Mouse (Mus musculus) midbrain, postnatal 0 days (tissue): ENCODE results near the gene Atp12a. TPM values are rescaled to one million over a fixed set of nuclear protein-coding genes. Genes with fewer than 3 reads are reported as not detected.

Experiments used
- ATAC-seq: fragments of 200-750 bp; cut with Nextera tagmentation; 2 replicates; pipeline ENCODE4 v1.8.0; 2017; ENCODE audit warnings: moderate number of reproducible peaks, mild to moderate bottlenecking, moderate TSS enrichment, moderate library complexity; ENCODE audit not compliant: low FRiP score
- DNase-seq: peaks from one replicate; pipeline ENCODE4 v3.0.0-alpha.2; 2015; ENCODE audit warnings: low spot score
- H3K27ac ChIP-seq: fragments of 300-500 bp; sonication (generic); 2 replicates; pipeline ENCODE4 v1.5.1; 2014; ENCODE audit warnings: low read depth, mild to moderate bottlenecking, low read length, mixed read lengths
- H3K27me3 ChIP-seq: fragments of 300-500 bp; sonication (generic); 2 replicates; pipeline ENCODE4 v1.6.1; 2014; ENCODE audit warnings: low read length, control low read depth, mixed read lengths; ENCODE audit not compliant: insufficient read depth
- H3K36me3 ChIP-seq: fragments of 300-500 bp; sonication (generic); 2 replicates; pipeline ENCODE4 v1.6.1; 2014; ENCODE audit warnings: low read length, control low read depth, mixed read lengths; ENCODE audit not compliant: insufficient read depth
- H3K4me1 ChIP-seq: fragments of 300-500 bp; sonication (generic); 2 replicates; pipeline ENCODE4 v1.6.1; 2014; ENCODE audit warnings: mild to moderate bottlenecking, control low read depth, antibody characterized with exemption, low read length, mixed read lengths; ENCODE audit not compliant: insufficient read depth
- H3K4me2 ChIP-seq: fragments of 300-500 bp; sonication (generic); 2 replicates; pipeline ENCODE4 v1.6.1; 2014; ENCODE audit warnings: low read depth, mild to moderate bottlenecking, low read length, mixed read lengths; ENCODE audit not compliant: poor library complexity, severe bottlenecking
- H3K4me3 ChIP-seq: fragments of 300-500 bp; sonication (generic); 2 replicates; pipeline ENCODE4 v1.5.1; 2014; ENCODE audit warnings: low read depth, mild to moderate bottlenecking, low read length, moderate library complexity
- H3K9ac ChIP-seq: fragments of 300-500 bp; sonication (generic); replicated peaks from 2 replicates; pipeline ENCODE4 v1.6.1; 2014; ENCODE audit warnings: mild to moderate bottlenecking, low read length, moderate library complexity, mixed read lengths; ENCODE audit not compliant: poor library complexity, severe bottlenecking
- H3K9me3 ChIP-seq: fragments of 300-500 bp; sonication (generic); 2 replicates; pipeline ENCODE4 v1.6.1; 2016; ENCODE audit warnings: low read length, control low read depth
- CTCF ChIP-seq: IDR thresholded peaks from 2 replicates; pipeline ENCODE4 v1.5.1; 2016; ENCODE audit warnings: antibody characterized with exemption, mild to moderate bottlenecking
- WGBS: fragments of 180-500 bp; shearing (Covaris S2); extraction: QIAGEN DNeasy Blood & Tissue Kit; methylation state at CpG from one replicate; pipeline ENCODE4 v1.1.7; 2014; 5-methylcytosine and 5-hydroxymethylcytosine counted together
- polyA plus RNA-seq: library from polyadenylated mRNA; unstranded; fragments of >200 nt; fragmentation: Nextera tagmentation; extraction: Ambion mirVana; gene quantifications from 2 replicates; pipeline ENCODE4 v1.2.1, GENCODE M21; 2015
- total RNA-seq: library from RNA; depleted of rRNA; stranded (reverse); fragments of >200 nt; gene quantifications from 2 replicates; pipeline ENCODE4 v1.2.3, GENCODE M21; 2014; rRNA removed

The Atp12a gene
- total and polyA plus RNA-seq, 2 experiments from 2014 or later, result 0.22 to 0.38 TPM

DNA sequence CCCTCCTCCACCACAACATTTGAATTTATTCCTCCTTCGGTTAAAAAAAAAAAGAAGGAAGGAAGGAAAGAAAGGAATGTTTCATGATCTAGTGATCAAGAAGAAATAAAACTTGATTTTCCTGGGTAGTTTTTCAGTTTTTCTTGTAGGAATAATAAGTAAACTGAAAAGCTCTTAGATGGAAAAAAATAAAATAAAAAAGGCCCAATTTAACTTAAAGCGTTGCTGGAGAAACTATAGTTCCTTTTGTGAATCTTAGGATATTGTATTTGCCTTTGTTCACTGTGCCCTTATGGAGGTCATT is 38.2 kb downstream of the Atp12a start:
- H3K9me3 ChIP-seq, result no peaks in the 10 kb centered on the region
- 92% methylated on average over 2 of the region's 2 CpGs for WGBS

More for the DNA sequence above, 38.2 kb downstream of the Atp12a start:
- Histone ChIP-seq H3K27ac (no peak overlapping the region), H3K9ac (no peak overlapping the region), H3K4me1 (no peaks in the 10 kb centered on the region), H3K36me3 (no peaks in the 10 kb centered on the region), H3K27me3 (no peaks in the 10 kb centered on the region), H3K4me2 (no peak overlapping the region), H3K4me3 (no peak overlapping the region)
- ATAC-seq (no peak), DNase-seq (no peak)
- TF ChIP-seq CTCF, result no peak

Other genes starting within 250 kb of the Atp12a start
- not detected in 2 replicates for gene Gzme, start 244.4 kb upstream of the Atp12a start, total RNA-seq
- not detected in 2 replicates for gene Gzme, start 244.4 kb upstream of the Atp12a start, polyA plus RNA-seq
- gene Gzmd, start 232.5 kb upstream of the Atp12a start, total RNA-seq, result not detected in 2 replicates
- not detected in 2 replicates for gene Gzmd, start 232.5 kb upstream of the Atp12a start, polyA plus RNA-seq
- gene Gzmg, start 205.5 kb upstream of the Atp12a start, total RNA-seq, result not detected in 2 replicates
- gene Gzmg, start 205.5 kb upstream of the Atp12a start, polyA plus RNA-seq, result not detected in 2 replicates
- not detected in 2 replicates for gene Gzmn, start 190.5 kb upstream of the Atp12a start, total RNA-seq
- gene Gzmn, start 190.5 kb upstream of the Atp12a start, polyA plus RNA-seq, result not detected in 2 replicates
- gene Gzmf, start 153.7 kb upstream of the Atp12a start, total RNA-seq, result not detected in 2 replicates
- gene Gzmf, start 153.7 kb upstream of the Atp12a start, polyA plus RNA-seq, result not detected in 2 replicates
- not detected in 2 replicates for gene Gzmc, start 130.4 kb upstream of the Atp12a start, total RNA-seq
- 0.20 TPM in 1 of 2 replicates, not detected in the other for gene Gzmc, start 130.4 kb upstream of the Atp12a start, polyA plus RNA-seq
- not detected in 2 replicates for gene Gzmb, start 102.8 kb upstream of the Atp12a start, total RNA-seq
- not detected in 2 replicates for gene Gzmb, start 102.8 kb upstream of the Atp12a start, polyA plus RNA-seq
- 0.82 and 1.7 TPM in 2 replicates for gene Rnf17, start 37.5 kb downstream of the Atp12a start, total RNA-seq
- 0.62 and 1.0 TPM in 2 replicates for gene Rnf17, start 37.5 kb downstream of the Atp12a start, polyA plus RNA-seq
- 1.9 and 2.0 TPM in 2 replicates for gene Cenpj, start 210.4 kb downstream of the Atp12a start, total RNA-seq
- gene Cenpj, start 210.4 kb downstream of the Atp12a start, polyA plus RNA-seq, result 2.8 TPM in 2 replicates
- 0.99 and 1.4 TPM in 2 replicates for gene Parp4, start 210.6 kb downstream of the Atp12a start, total RNA-seq
- gene Parp4, start 210.6 kb downstream of the Atp12a start, polyA plus RNA-seq, result 0.79 and 1.4 TPM in 2 replicates